Mouse (Mus musculus) brain, embryonic 14.5 days (tissue): ENCODE measurements around the gene Aph1c. TPM values are rescaled to one million over a fixed set of nuclear protein-coding genes. Genes with fewer than 3 reads are reported as not detected.
A peak's percentile ranks its signal among the peaks of the same experiment; 100 is the strongest.
"Not testable (repeated sequence)": the region's sequence is repeated elsewhere in the genome, so short reads cannot be mapped to it uniquely, and the experiment has no call there.

ENCODE experiments used
- DNase-seq: peaks from one replicate; pipeline ENCODE4 v3.0.0-alpha.2; 2011; ENCODE audit warnings: low read depth
- CTCF ChIP-seq: fragments of 200-500 bp; IDR thresholded peaks from 2 replicates; pipeline ENCODE4 v1.5.1; 2012; ENCODE audit warnings: inconsistent platforms, mild to moderate bottlenecking, moderate library complexity, borderline replicate concordance; ENCODE audit not compliant: insufficient read depth, insufficient read length; ENCODE audit errors: extremely low read depth
- POLR2A ChIP-seq: fragments of 200-500 bp; IDR thresholded peaks from 2 replicates; pipeline ENCODE4 v1.6.1; 2012; ENCODE audit warnings: mild to moderate bottlenecking, inconsistent platforms, borderline replicate concordance; ENCODE audit not compliant: poor library complexity, insufficient read depth, insufficient read length, severe bottlenecking; ENCODE audit errors: extremely low read depth
- polyA plus RNA-seq: library from polyadenylated mRNA; depleted of rRNA; stranded (reverse); fragments of >200 nt; gene quantifications from 2 replicates; pipeline ENCODE4 v1.2.3, GENCODE M21; 2012

Aph1c gene
- polyA plus RNA-seq, 1 experiment = 2.3 TPM

DNA sequence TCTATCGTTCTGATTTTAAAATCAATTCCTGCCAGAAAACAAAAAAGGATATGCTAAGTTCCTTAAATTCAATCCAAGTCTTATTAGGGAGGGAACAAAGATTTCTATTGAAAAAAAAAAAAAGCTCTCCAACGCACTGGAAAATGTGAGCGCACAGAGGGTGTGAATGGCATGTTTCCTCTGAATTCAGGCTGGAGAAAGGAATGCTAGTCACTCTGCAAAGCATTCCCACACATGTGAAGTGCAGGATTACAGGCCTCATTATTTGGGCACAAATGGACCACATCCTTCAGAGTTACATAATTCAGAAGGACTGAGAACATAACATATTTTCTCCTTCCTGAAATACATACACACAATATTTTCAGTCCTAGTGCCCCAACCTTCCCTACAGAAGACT, 28.9 kb upstream of the Aph1c start:
- TF ChIP-seq POLR2A = no peak
- no peak for TF ChIP-seq CTCF
- DNase-seq = peak; percentile 87

DNA sequence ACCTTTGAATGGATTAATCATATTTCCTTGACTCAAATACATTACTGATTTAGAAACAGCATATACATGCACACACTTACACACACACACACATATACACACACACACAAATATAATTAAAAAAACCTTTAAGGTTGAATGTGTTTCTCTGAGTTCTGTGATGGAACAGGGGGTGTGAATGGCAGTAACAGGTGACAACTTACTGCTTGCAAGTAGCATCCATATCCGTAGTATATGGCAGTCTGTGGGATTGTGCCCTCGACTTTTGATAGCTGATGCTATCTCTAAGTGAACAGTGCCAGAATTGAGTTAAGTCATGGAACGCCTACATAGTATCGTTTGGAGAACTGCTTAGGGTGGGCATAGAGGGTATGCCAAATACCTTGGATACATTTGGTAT, 27.7 kb upstream of the Aph1c start:
- no peak for DNase-seq
- TF ChIP-seq CTCF = no peak
- TF ChIP-seq POLR2A = no peak

DNA sequence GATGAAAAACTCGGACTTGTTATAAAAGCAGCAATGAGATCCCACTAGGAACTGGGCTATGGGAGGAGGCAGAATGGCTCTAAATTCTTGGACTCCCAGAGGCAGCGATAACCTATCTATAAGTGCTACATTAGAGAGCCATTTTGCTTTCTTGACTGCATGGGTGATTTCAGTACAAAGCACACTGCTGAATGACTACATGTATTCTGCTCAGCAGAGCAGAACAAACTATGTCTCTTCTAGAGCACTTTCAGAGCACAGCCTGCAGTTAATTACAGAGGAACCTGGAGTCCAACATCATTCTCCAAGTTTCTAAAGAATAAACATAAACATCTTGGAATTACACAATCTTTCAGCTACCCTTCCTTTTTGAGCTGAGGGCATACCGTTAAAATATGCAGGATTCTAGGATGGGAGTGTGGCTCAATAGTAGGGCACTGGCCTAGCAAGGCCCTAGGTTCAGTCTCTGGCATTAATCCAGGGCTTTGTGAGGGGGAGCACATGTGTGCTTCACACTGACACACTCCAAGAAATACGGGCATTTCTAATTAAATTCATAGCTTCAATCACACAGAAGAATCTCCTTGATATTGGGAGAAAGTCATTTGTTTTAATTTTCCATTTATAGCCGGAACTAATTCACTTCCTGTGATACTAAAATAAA, 26.7 kb upstream of the Aph1c start:
- TF ChIP-seq POLR2A (no peak), CTCF (no peak)
- DNase-seq = peak; percentile 72

DNA sequence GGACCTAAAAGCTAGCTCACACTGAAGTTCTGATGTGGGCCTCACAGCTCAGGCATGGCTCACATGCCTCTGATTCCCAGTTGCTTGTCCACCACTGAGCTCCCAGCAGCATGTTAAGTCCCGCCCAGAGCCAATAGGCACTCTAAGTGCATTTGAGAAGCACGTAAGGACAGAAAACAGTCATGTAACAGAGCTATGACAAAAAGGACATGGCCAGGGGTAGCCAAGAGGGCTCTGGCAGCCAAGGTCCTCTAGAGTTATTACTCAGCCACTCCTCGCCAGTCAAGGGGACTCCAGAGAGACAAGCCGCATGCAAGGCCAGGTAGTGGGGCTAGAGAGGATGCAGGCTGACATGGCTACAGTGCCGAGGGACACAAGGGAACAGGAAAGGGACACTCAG, 25.0 kb upstream of the Aph1c start:
- TF ChIP-seq POLR2A (no peak), CTCF (no peak)
- DNase-seq = no peak

DNA sequence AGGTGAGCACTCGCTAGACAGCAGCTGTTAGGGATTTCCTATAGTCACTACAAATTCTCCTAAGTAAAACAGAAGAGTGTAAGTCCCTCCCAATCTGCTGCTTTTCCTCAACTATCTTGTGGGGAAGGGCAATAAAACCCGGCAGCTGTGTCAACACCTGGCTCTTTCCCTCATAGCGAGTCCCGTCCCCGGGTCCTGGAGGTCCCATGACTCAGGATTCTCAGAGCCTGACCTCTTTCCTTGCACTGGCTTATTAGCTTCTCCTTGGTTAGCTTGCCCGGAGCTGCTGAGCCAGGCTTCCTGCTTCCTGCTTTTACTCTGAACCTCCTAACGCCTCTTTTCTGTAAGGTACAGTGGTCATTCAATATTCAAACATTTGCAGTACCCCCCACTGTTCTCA, 21.3 kb upstream of the Aph1c start:
- no peak for DNase-seq
- TF ChIP-seq CTCF (no peak), POLR2A (no peak)

DNA sequence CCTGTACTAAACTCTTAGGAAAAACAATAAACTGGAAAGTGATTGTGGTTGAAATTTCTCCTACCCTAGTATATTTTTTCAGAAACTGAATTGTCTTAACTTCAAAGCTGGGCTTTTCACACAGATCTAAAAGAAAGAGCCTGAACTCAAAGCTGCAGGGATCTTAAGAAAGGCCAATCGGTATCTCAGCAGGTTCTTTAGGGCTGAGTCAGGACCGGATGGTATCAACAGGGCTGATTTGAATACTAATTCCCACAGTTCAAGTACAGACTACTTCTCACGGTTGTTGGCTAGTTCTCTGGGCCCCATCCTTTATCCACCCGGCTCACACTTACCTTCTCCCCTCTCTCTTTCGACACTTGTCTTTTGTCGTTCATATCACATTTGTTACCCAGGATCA, 18.1 kb upstream of the Aph1c start:
- TF ChIP-seq CTCF (no peak), POLR2A (no peak)
- no peak for DNase-seq

GRCm38 (mm10) chr9:66850966-66851365, 16.4 kb upstream of the Aph1c start:
- TF ChIP-seq POLR2A = no peak
- no peak for TF ChIP-seq CTCF
- no peak for DNase-seq

- no peak for DNase-seq
- TF ChIP-seq POLR2A (no peak), CTCF (no peak)
These were observed 12.3 kb upstream of the Aph1c start for GRCm38 (mm10) chr9:66846822-66847221.

DNA sequence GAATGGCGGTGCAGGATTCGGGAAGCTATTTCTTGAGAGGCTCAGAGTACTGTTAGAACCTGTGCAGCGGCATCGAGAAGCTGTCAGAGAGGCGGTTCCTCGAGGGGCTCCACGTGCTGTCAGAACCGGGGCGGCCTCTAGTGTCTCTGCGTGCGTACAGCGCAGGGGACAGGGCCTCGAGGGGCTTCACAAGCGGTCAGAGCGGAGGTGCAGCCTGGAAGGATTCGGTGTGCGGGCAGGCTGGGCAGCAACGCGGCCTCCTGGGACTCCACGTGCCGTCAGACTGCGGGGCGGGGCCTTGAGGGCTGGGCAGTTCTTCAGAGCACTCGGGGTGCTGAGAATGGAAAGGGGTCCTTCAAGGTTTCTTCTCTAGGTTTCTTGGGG, 563 bp upstream of the Aph1c start:
- TF ChIP-seq POLR2A = no peak
- 0 out of 2 replicates have a peak, but pooled peaks have one; percentile 14 for TF ChIP-seq CTCF
- DNase-seq = no peak

- no peak for DNase-seq
- TF ChIP-seq CTCF = no peak
- TF ChIP-seq POLR2A = no peak
These were observed 675 bp downstream of the Aph1c start for GRCm38 (mm10) chr9:66833851-66834250.

DNA sequence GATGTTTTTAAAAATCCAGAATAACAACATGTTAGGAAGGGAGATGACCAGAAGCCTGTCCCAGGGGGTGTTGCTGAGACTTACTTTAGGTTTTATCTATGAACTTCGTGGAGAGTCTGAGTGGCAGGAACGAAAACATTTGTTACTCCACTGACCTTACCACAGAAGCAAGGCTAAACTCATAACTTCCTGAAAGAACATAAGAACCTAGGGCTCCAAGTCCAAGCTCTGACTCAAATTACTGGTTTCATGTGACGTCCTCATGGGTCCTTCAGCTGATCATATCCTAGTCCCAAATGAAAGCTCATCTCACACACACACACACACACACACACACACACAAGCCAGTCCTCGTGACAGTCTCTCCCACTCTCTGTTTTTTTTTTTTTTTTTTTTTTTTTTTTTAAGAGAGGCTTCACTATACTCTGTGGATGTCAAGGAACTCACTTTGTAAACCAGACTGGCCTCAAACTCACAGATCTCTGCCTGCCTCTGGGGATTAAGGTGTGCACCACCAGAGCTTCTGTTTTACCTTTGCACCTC, 2.1 kb downstream of the Aph1c start:
- DNase-seq = no peak
- TF ChIP-seq CTCF (no peak), POLR2A (no peak)

DNA sequence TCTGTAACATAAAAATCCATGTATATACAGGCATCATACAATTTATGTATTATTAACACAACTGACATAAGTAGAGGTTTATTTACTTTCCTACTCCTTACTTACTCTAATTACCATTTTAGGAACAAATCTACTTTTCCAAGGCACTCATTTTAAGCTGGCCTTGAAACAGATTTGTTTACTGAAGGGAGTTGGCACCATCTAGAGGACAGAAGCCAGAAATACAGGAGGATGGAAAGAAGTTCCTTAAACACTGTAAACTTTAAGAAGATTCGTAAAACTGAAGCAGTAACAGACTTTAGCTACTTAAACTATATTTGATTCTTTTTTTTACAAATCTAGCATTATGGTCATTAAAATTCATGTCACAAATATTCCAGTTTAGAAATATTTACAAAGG, 8.5 kb downstream of the Aph1c start:
- DNase-seq = peak; percentile 88

GRCm38 (mm10) chr9:66822255-66822654, 12.3 kb downstream of the Aph1c start:
- peak; percentile 4; the same call in 1 of the 2 replicates for TF ChIP-seq CTCF
- DNase-seq = not testable (repeated sequence)

More for the DNA sequence above, 8.5 kb downstream of the Aph1c start:
- TF ChIP-seq CTCF = peak; percentile 35; the same call in 1 of the 2 replicates
- no peak for TF ChIP-seq POLR2A

DNA sequence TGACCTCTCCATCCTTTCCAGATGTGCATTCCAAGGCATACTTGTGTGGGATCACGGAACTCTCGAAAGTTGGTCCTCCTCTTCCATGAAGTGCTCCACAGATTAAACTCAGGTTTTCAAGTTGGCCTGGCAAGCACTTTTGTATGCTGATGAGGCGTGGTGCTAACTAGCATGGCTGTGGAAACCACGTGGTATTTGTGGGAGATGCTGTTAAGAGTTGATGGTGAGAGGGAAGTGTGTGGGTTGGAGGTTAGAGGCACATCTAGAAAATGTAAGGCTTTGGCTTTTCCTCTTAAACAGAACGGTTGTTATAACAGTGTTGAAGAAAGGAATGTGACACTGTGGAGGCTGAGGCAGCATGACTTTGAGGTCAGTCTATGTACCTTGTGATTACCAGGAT, 13.5 kb downstream of the Aph1c start:
- DNase-seq = no peak
- TF ChIP-seq CTCF (no peak), POLR2A (no peak)
